Mouse (Mus musculus) liver, embryonic 14.5 days (tissue): ENCODE results near the gene Myo10.

Source experiments
- CTCF ChIP-seq: IDR thresholded peaks from 2 replicates; pipeline ENCODE4 v1.5.1; 2016; ENCODE audit warnings: antibody characterized with exemption, low read depth, control low read depth
- EP300 ChIP-seq: IDR thresholded peaks from 2 replicates; pipeline ENCODE4 v1.6.1; 2016; ENCODE audit warnings: antibody characterized with exemption, low read depth

DNA sequence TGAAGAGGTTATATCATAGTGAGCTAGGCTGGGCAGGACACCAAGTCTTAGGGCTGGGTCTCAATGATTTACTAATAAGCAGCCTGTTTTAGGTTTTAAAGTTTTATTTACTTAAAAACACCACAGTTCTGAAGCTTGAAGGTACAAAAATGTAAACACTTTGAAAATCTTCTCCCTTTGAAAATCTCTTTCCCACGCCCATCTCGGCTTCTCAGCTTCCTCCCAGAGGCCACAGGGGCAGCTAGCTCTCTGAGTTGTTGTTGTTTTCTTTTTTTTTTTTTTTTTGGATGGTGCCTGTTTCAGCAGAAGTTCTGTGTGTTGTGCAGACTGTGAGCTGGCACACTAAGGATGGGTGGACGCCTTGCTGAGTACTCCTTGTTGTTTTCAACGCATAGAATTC is 222.4 kb downstream of the Myo10 start:
- TF ChIP-seq CTCF (no peak), EP300 (no peak)
